Mouse (Mus musculus): ENCODE data around the gene Adgre4. TPM values are rescaled to one million over a fixed set of nuclear protein-coding genes. Genes with fewer than 3 reads are reported as not detected.
A peak's percentile ranks its signal among the peaks of the same experiment; 100 is the strongest.

The Adgre4 gene
- 0.84 and 0.93 TPM in 2 replicates for polyA plus RNA-seq (2015; fragmentation: Nextera tagmentation; extraction: Ambion mirVana)

DNA sequence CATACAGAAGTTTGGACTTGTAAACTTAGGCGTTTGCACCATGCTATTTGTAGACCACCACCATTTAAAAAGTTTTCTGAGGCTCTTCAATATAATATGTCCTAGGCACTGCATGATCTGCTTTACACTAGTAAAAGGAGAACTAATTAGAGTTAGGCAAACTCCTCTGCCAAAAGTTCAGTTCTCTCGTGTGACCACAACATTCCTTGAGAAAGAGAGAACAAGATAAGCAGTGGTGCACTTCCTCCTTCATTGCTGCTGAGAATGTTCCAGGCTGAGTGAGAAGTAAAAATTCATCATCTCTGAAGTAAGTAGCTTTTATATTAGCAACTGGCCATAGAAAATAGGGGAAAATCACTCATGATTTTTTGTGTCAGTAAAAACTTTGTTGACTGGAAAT is at the start of gene Adgre4:
Adgre4 (plus strand) TSS at position 199 of the 400 bp plus-strand sequence.
- Histone ChIP-seq H3K4me3 (ENCODE audit: low read depth, low read length) (no peak within 1 kb of the TSS), H3K9ac (replicated peaks; ENCODE audit: low read depth) (no peak within 1 kb of the TSS), H3K4me1 (ENCODE audit: insufficient read depth, low read depth, low read length) (no peaks in the 10 kb centered on the region), H3K9me3 (ENCODE audit: low read length) (no peaks in the 10 kb centered on the region), H3K4me2 (replicated peaks; ENCODE audit: low read depth, low read length) (no peak within 1 kb of the TSS), H3K27me3 (replicated peaks; ENCODE audit: insufficient read depth, low read length) (no peaks in the 10 kb centered on the region), H3K27ac (ENCODE audit: low read length) (no peak within 1 kb of the TSS), H3K36me3 (ENCODE audit: insufficient read depth, low read length) (no peaks in the 10 kb centered on the region)
- TF ChIP-seq CTCF (IDR thresholded peaks at IDR 0.05) = no peak
- TF ChIP-seq EP300 (IDR thresholded peaks at IDR 0.05) = no peak
- ATAC-seq (no peak), DNase-seq (ENCODE audit: low spot score) (peak; percentile 9)
- 41% methylated on average over 2 of the region's 2 CpGs for WGBS

DNA sequence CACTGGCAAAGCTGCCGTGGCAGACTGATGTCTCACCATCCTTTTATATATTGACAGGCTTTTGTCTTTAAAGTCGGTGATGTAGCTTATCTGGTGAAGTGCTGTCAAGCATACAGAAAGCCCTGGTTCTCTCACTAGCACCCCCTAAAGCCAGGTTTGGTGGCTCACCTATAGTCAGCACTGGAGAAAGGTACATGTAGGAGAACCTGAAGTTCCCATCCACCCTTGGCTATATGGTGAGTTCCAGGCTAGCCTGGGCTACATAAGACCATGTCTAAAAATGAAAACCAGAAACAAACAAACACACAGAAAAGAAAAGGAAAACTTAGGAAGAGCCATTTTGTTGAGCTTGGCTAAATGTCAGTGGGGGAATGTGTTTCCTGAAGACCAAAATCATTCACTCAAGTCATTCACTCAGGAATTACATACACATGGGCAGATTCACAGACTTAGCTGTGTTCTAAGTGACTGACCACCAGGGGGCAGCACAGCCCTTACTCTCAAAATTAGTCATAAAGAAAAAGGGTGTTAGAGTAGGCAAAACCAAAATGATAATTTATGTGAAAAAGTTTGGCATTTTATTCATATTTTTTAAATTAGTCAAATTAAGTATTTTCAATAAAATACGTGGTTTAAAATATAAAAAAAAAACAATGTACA is 47.5 kb upstream of the Adgre4 start:
- H3K4me1 ChIP-seq (ENCODE audit: insufficient read depth, low read depth, low read length) = no peaks in the 10 kb centered on the region
- H3K4me3 ChIP-seq (ENCODE audit: low read depth, low read length) = no peak overlapping the region
- H3K27me3 ChIP-seq (replicated peaks; ENCODE audit: insufficient read depth, low read length) = no peaks in the 10 kb centered on the region
- WGBS = 61% methylated on average over 3 of the region's 3 CpGs
- no peak overlapping the region for H3K27ac ChIP-seq (ENCODE audit: low read length)
- TF ChIP-seq CTCF (IDR thresholded peaks at IDR 0.05) (peak; percentile 88), EP300 (IDR thresholded peaks at IDR 0.05) (no peak)
- H3K9me3 ChIP-seq (ENCODE audit: low read length) = no peaks in the 10 kb centered on the region
- 0 out of 2 replicates have a peak, but pooled peaks have one; percentile 46 for ATAC-seq
- no peak overlapping the region for H3K4me2 ChIP-seq (replicated peaks; ENCODE audit: low read depth, low read length)
- no peak overlapping the region for H3K9ac ChIP-seq (replicated peaks; ENCODE audit: low read depth)
- 0 out of 2 replicates have a peak, but pooled peaks cover 3% of the 10 kb centered on the region for H3K36me3 ChIP-seq (ENCODE audit: insufficient read depth, low read length)
- DNase-seq (ENCODE audit: low spot score) = peak; percentile 87

DNA sequence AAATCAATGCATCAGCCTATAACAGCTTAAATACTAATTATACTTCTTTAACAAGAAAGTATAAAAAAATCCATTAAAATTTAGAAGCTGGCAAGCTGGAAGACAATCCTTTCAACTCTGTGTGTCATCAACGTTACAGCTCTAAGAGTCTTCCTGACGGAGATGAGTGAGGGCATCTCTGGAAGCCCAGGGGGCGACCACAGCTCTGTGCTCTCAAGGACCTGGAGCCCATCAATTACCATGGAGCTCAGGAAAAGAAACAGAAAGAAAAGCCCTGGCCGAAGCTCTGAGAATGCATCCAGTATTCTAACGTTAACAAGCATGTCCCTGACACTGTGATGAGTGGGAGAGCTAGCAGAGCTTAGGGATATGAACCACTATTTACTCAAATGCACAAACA is 46.9 kb upstream of the Adgre4 start:
- H3K27me3 ChIP-seq (replicated peaks; ENCODE audit: insufficient read depth, low read length) = no peaks in the 10 kb centered on the region
- H3K4me1 ChIP-seq (ENCODE audit: insufficient read depth, low read depth, low read length) = no peaks in the 10 kb centered on the region
- 69% methylated on average over 5 of the region's 5 CpGs for WGBS
- ATAC-seq (no peak), DNase-seq (ENCODE audit: low spot score) (no peak)
- TF ChIP-seq CTCF (IDR thresholded peaks at IDR 0.05) = no peak
- no peak for TF ChIP-seq EP300 (IDR thresholded peaks at IDR 0.05)
- H3K36me3 ChIP-seq (ENCODE audit: insufficient read depth, low read length) = no peaks in the 10 kb centered on the region
- no peak overlapping the region for H3K9ac ChIP-seq (replicated peaks; ENCODE audit: low read depth)
- no peaks in the 10 kb centered on the region for H3K9me3 ChIP-seq (ENCODE audit: low read length)
- H3K27ac ChIP-seq (ENCODE audit: low read length) = no peak overlapping the region
- no peak overlapping the region for H3K4me3 ChIP-seq (ENCODE audit: low read depth, low read length)
- H3K4me2 ChIP-seq (replicated peaks; ENCODE audit: low read depth, low read length) = no peak overlapping the region

DNA sequence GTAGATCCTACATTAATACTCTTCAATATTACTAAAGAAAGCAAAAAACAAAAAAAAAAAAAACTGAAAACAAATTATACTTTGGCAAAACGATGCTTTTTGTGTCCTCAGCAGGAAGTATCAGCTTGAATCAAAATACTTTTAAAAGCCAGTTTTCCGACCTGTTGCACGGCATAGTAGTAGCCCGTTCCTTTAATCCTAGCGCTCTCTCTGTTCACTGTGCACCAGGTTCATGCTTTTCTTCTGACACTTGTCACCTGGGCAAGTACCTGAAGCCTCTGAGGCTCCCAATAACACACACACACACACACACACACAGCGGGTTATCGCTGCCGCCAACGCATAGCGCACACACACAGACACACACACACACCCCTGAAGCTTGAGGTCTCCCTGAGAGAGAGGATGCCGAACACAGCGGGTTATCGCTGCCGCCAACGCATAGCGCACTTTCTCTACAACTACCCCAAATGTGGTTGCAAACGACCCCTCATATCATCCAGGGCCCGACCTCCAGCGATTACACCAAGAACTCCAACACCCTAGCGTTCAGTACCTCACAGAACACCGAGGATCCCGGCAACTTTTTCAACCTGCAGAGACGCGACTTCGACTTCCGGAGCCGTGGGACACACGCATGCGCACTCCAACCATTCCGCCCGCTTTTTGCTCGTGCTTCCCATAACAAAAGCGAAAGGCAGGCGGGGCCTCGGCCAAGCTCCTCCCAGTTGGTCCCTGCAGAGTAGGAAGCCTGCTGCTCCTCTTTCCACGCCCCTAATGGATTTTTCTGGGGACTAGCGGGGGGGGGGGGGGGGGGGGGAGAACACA is 37.6 kb upstream of the Adgre4 start, which contains the start of gene Pot1b:
Pot1b (minus strand) TSS at position 645 of the 828 bp plus-strand sequence.
- peak; percentile 99 for ATAC-seq
- 0 out of 2 replicates have a peak within 1 kb of the TSS, but pooled peaks have one; percentile 26 for H3K27ac ChIP-seq (ENCODE audit: low read length)
- peak; percentile 98 for DNase-seq (ENCODE audit: low spot score)
- H3K9ac ChIP-seq (replicated peaks; ENCODE audit: low read depth) = peak within 1 kb of the TSS; percentile 39; the same call in 1 of the 2 replicates
- peak within 1 kb of the TSS; percentile 88 for H3K4me2 ChIP-seq (replicated peaks; ENCODE audit: low read depth, low read length)
- TF ChIP-seq EP300 (IDR thresholded peaks at IDR 0.05) (no peak), CTCF (IDR thresholded peaks at IDR 0.05) (peak; percentile 44)
- H3K36me3 ChIP-seq (ENCODE audit: insufficient read depth, low read length) = no peaks in the 10 kb centered on the region
- H3K4me1 ChIP-seq (ENCODE audit: insufficient read depth, low read depth, low read length) = no peaks in the 10 kb centered on the region
- H3K27me3 ChIP-seq (replicated peaks; ENCODE audit: insufficient read depth, low read length) = no peaks in the 10 kb centered on the region
- H3K4me3 ChIP-seq (ENCODE audit: low read depth, low read length) = peak within 1 kb of the TSS; percentile 74
- WGBS = under 1% methylated on average over 36 of the region's 37 CpGs
- H3K9me3 ChIP-seq (ENCODE audit: low read length) = no peaks in the 10 kb centered on the region

DNA sequence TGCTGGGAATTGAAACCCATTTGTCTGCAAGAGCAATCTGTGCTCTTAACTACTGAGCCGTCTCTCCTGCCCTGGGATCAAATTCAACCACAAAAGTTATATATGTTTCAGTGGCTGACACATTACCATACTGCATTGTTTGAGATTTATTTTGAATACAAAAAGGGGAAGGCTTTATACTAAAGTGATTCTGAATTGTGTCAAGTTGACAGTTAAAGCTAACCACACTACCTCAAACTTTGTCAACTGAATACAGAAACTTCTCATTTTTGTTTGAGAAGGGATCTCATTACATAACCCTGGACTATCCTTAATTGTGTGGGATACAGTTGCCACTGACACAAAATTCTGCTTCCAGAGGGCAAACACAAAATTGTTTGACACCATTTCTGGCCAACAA is 28.5 kb upstream of the Adgre4 start:
- no peak for DNase-seq (ENCODE audit: low spot score)
- H3K27ac ChIP-seq (ENCODE audit: low read length) = no peak overlapping the region
- no peaks in the 10 kb centered on the region for H3K36me3 ChIP-seq (ENCODE audit: insufficient read depth, low read length)
- H3K27me3 ChIP-seq (replicated peaks; ENCODE audit: insufficient read depth, low read length) = no peaks in the 10 kb centered on the region
- no peak overlapping the region for H3K9ac ChIP-seq (replicated peaks; ENCODE audit: low read depth)
- H3K4me1 ChIP-seq (ENCODE audit: insufficient read depth, low read depth, low read length) = no peaks in the 10 kb centered on the region
- 68% methylated on average over 1 of the region's 1 CpGs for WGBS
- no peak for TF ChIP-seq CTCF (IDR thresholded peaks at IDR 0.05)
- no peak for TF ChIP-seq EP300 (IDR thresholded peaks at IDR 0.05)
- no peak overlapping the region for H3K4me3 ChIP-seq (ENCODE audit: low read depth, low read length)
- ATAC-seq = no peak
- no peaks in the 10 kb centered on the region for H3K9me3 ChIP-seq (ENCODE audit: low read length)
- H3K4me2 ChIP-seq (replicated peaks; ENCODE audit: low read depth, low read length) = no peak overlapping the region

DNA sequence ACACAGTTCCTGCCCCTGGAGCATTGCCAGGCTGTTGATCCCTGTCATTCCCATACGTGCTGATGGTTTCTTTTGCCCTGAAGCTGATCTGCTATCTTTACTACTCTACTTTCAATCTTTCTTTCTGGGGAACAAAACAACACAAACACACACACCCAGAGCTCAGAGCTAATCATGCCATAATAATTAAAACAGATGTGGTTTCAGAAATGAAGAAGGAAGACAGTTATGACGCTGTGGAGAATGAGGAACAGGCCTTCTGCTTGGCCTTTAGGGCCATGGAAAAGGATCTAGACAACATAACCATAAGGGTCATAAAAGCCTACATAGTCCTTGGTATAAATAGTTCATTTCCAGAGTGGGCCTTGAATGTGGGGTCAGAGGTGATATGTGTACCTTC is 27.5 kb upstream of the Adgre4 start:
- Histone ChIP-seq H3K27me3 (replicated peaks; ENCODE audit: insufficient read depth, low read length) (no peaks in the 10 kb centered on the region), H3K9ac (replicated peaks; ENCODE audit: low read depth) (no peak overlapping the region), H3K9me3 (ENCODE audit: low read length) (no peaks in the 10 kb centered on the region), H3K27ac (ENCODE audit: low read length) (no peak overlapping the region), H3K4me3 (ENCODE audit: low read depth, low read length) (no peak overlapping the region), H3K4me2 (replicated peaks; ENCODE audit: low read depth, low read length) (no peak overlapping the region), H3K36me3 (ENCODE audit: insufficient read depth, low read length) (no peaks in the 10 kb centered on the region), H3K4me1 (ENCODE audit: insufficient read depth, low read depth, low read length) (no peaks in the 10 kb centered on the region)
- WGBS = 50% methylated on average over 2 of the region's 2 CpGs
- ATAC-seq (no peak), DNase-seq (ENCODE audit: low spot score) (no peak)
- TF ChIP-seq CTCF (IDR thresholded peaks at IDR 0.05) (no peak), EP300 (IDR thresholded peaks at IDR 0.05) (no peak)
